Mouse (Mus musculus) embryonic facial prominence, embryonic 11.5 days (tissue): ENCODE measurements around the gene Uncx. TPM values are rescaled to one million over a fixed set of nuclear protein-coding genes. Genes with fewer than 3 reads are reported as not detected.
A peak's percentile ranks its signal among the peaks of the same experiment; 100 is the strongest.

Experiments
- ATAC-seq: fragments of 200-750 bp; cut with Nextera tagmentation; replicated peaks from 2 replicates; pipeline ENCODE4 v1.8.0; 2017; ENCODE audit warnings: low read depth; ENCODE audit not compliant: insufficient number of reproducible peaks, low FRiP score, low TSS enrichment
- DNase-seq: peaks from one replicate; pipeline ENCODE4 v3.0.0-alpha.2; 2015; ENCODE audit warnings: low spot score
- H3K27ac ChIP-seq: fragments of 300-500 bp; sonication (generic); replicated peaks from 2 replicates; pipeline ENCODE4 v1.5.1; 2014; ENCODE audit warnings: mild to moderate bottlenecking, low read depth, low read length, control low read depth
- H3K27me3 ChIP-seq: fragments of 300-500 bp; sonication (generic); 2 replicates; pipeline ENCODE4 v1.6.1; 2014; ENCODE audit warnings: mild to moderate bottlenecking, low read length, moderate library complexity, mixed read lengths; ENCODE audit not compliant: control insufficient read depth, insufficient read depth
- H3K36me3 ChIP-seq: fragments of 300-500 bp; sonication (generic); replicated peaks from 2 replicates; pipeline ENCODE4 v1.6.1; 2014; ENCODE audit warnings: low read depth, mild to moderate bottlenecking, low read length, moderate library complexity, mixed read lengths; ENCODE audit not compliant: control insufficient read depth, insufficient read depth
- H3K4me1 ChIP-seq: fragments of 300-500 bp; sonication (generic); 2 replicates; pipeline ENCODE4 v1.6.1; 2014; ENCODE audit warnings: low read length, mixed read lengths; ENCODE audit not compliant: control insufficient read depth, insufficient read depth
- H3K4me2 ChIP-seq: fragments of 300-500 bp; sonication (generic); 2 replicates; pipeline ENCODE4 v1.6.1; 2014; ENCODE audit warnings: low read depth, mild to moderate bottlenecking, control low read depth, low read length, moderate library complexity
- H3K4me3 ChIP-seq: fragments of 300-500 bp; sonication (generic); 2 replicates; pipeline ENCODE4 v1.5.1; 2014; ENCODE audit warnings: low read depth, low read length, control low read depth
- H3K9ac ChIP-seq: fragments of 300-500 bp; sonication (generic); replicated peaks from 2 replicates; pipeline ENCODE4 v1.6.1; 2014; ENCODE audit warnings: mild to moderate bottlenecking, control low read depth, low read length
- H3K9me3 ChIP-seq: fragments of 300-500 bp; sonication (generic); replicated peaks from 2 replicates; pipeline ENCODE4 v1.6.1; 2016; ENCODE audit warnings: mild to moderate bottlenecking, low read length, inconsistent platforms, mixed read lengths; ENCODE audit not compliant: control insufficient read depth
- WGBS: fragments of 180-500 bp; shearing (Covaris S2); extraction: QIAGEN DNeasy Blood & Tissue Kit; methylation state at CpG from one replicate; pipeline ENCODE4 v1.1.7; 2014; 5-methylcytosine and 5-hydroxymethylcytosine counted together
- polyA plus RNA-seq: library from polyadenylated mRNA; unstranded; fragments of >200 nt; fragmentation: Nextera tagmentation; extraction: Ambion mirVana; gene quantifications from 2 replicates; pipeline ENCODE4 v1.2.1, GENCODE M21; 2014

Gene Uncx
- polyA plus RNA-seq, 1 experiment from 2014 or later = 3.0 TPM

- H3K9ac ChIP-seq = no peak overlapping the region
- H3K4me3 ChIP-seq = no peak overlapping the region
- no peaks in the 10 kb centered on the region for H3K36me3 ChIP-seq
- H3K9me3 ChIP-seq = no peaks in the 10 kb centered on the region
- peaks cover 76% of the 10 kb centered on the region for H3K27me3 ChIP-seq
- DNase-seq = peak; percentile 22
- H3K4me1 ChIP-seq = peaks cover 2% of the 10 kb centered on the region
- H3K4me2 ChIP-seq = no peak overlapping the region
- ATAC-seq = no peak
- no peak overlapping the region for H3K27ac ChIP-seq
- under 1% methylated on average over 28 of the region's 28 CpGs for WGBS
Measured at GRCm38 (mm10) chr5:139554478-139555335, 11.4 kb downstream of the Uncx start.

GRCm38 (mm10) chr5:139555476-139556115, 12.3 kb downstream of the Uncx start:
- H3K4me3 ChIP-seq = no peak overlapping the region
- 2% methylated on average over 7 of the region's 7 CpGs for WGBS
- DNase-seq (no peak), ATAC-seq (no peak)
- H3K9ac ChIP-seq = no peak overlapping the region
- no peaks in the 10 kb centered on the region for H3K36me3 ChIP-seq
- H3K27ac ChIP-seq = no peak overlapping the region
- H3K9me3 ChIP-seq = no peaks in the 10 kb centered on the region
- peaks cover 2% of the 10 kb centered on the region for H3K4me1 ChIP-seq
- H3K27me3 ChIP-seq = peaks cover 71% of the 10 kb centered on the region
- no peak overlapping the region for H3K4me2 ChIP-seq

GRCm38 (mm10) chr5:139556116-139556678, 12.9 kb downstream of the Uncx start:
- Histone ChIP-seq H3K4me2 (no peak overlapping the region), H3K36me3 (no peaks in the 10 kb centered on the region), H3K9ac (no peak overlapping the region), H3K4me1 (peaks cover 2% of the 10 kb centered on the region), H3K27ac (no peak overlapping the region), H3K9me3 (no peaks in the 10 kb centered on the region), H3K27me3 (peaks cover 68% of the 10 kb centered on the region), H3K4me3 (no peak overlapping the region)
- ATAC-seq (no peak), DNase-seq (no peak)
- 3% methylated on average over 6 of the region's 6 CpGs for WGBS

- no peaks in the 10 kb centered on the region for H3K36me3 ChIP-seq
- no peak overlapping the region for H3K9ac ChIP-seq
- H3K4me1 ChIP-seq = peaks cover 2% of the 10 kb centered on the region
- ATAC-seq (no peak), DNase-seq (no peak)
- H3K27me3 ChIP-seq = peaks cover 62% of the 10 kb centered on the region
- H3K4me2 ChIP-seq = no peak overlapping the region
- H3K9me3 ChIP-seq = no peaks in the 10 kb centered on the region
- no peak overlapping the region for H3K27ac ChIP-seq
- no peak overlapping the region for H3K4me3 ChIP-seq
- 4% methylated on average over 10 of the region's 10 CpGs for WGBS
Measured at GRCm38 (mm10) chr5:139557079-139557478, 13.8 kb downstream of the Uncx start.

- peak; percentile 22; the same call in 1 of the 2 replicates for ATAC-seq
- Histone ChIP-seq H3K36me3 (no peaks in the 10 kb centered on the region), H3K27ac (no peak overlapping the region), H3K9ac (no peak overlapping the region), H3K4me2 (0 out of 2 replicates have a peak overlapping the region, but pooled peaks have one; percentile 7), H3K4me1 (peaks cover 2% of the 10 kb centered on the region), H3K27me3 (peaks cover 55% of the 10 kb centered on the region), H3K9me3 (no peaks in the 10 kb centered on the region), H3K4me3 (no peak overlapping the region)
- WGBS = under 1% methylated on average over 43 of the region's 43 CpGs
- no peak for DNase-seq
Measured at GRCm38 (mm10) chr5:139557531-139558467, 14.5 kb downstream of the Uncx start.

GRCm38 (mm10) chr5:139558468-139558804, 15.1 kb downstream of the Uncx start:
- Histone ChIP-seq H3K4me2 (0 out of 2 replicates have a peak overlapping the region, but pooled peaks have one; percentile 7), H3K4me3 (no peak overlapping the region), H3K27me3 (peaks cover 53% of the 10 kb centered on the region), H3K27ac (no peak overlapping the region), H3K9me3 (no peaks in the 10 kb centered on the region), H3K9ac (no peak overlapping the region), H3K36me3 (no peaks in the 10 kb centered on the region), H3K4me1 (peaks cover 2% of the 10 kb centered on the region)
- peak; percentile 54; the same call in 1 of the 2 replicates for ATAC-seq
- WGBS = 0% methylated on average over 16 of the region's 16 CpGs
- DNase-seq = peak; percentile 69

GRCm38 (mm10) chr5:139558917-139559660, 15.8 kb downstream of the Uncx start:
- Histone ChIP-seq H3K4me1 (peaks cover 2% of the 10 kb centered on the region), H3K9me3 (no peaks in the 10 kb centered on the region), H3K4me2 (no peak overlapping the region), H3K27me3 (peaks cover 48% of the 10 kb centered on the region), H3K27ac (no peak overlapping the region), H3K4me3 (no peak overlapping the region), H3K9ac (no peak overlapping the region), H3K36me3 (no peaks in the 10 kb centered on the region)
- DNase-seq = peak; percentile 62
- WGBS = 3% methylated on average over 12 of the region's 12 CpGs
- peak; percentile 31; the same call in 1 of the 2 replicates for ATAC-seq
